Mouse (Mus musculus): ENCODE measurements at regions not wholly inside any gene's neighbourhood (a gene's known extent, or its start where the extent isn't known, plus 50 kb on each side); places are given as distances from the start of the nearest gene placed in this dataset.

GRCm38 (mm10) chr12:16204941-16205340, 388.2 kb upstream of the Trib2 start:
- no peak for DNase-seq
- intact Hi-C loops (cut with DNase I), result no loop called here

GRCm38 (mm10) chr12:16196917-16197316, 380.2 kb upstream of the Trib2 start:
- intact Hi-C loops (cut with DNase I), result no loop called here
- DNase-seq, result no peak

GRCm38 (mm10) chr12:16191803-16192389, 375.2 kb upstream of the Trib2 start:
- DNase-seq, result no peak
- intact Hi-C loops (cut with DNase I), result no loop called here

- no peak for DNase-seq
- intact Hi-C loops (cut with DNase I), result no loop called here
Observed at GRCm38 (mm10) chr12:16190706-16191105, 374.0 kb upstream of the Trib2 start.

GRCm38 (mm10) chr12:16189441-16189840, 372.7 kb upstream of the Trib2 start:
- DNase-seq, result no peak
- intact Hi-C loops (cut with DNase I), result loop anchor here (2.0 to 5.0 kb wide), 2 partner anchors 373 to 652 kb away; partner anchors contain the start of gene Trib2

GRCm38 (mm10) chr12:16185976-16186515, 369.3 kb upstream of the Trib2 start:
- DNase-seq, result no peak
- intact Hi-C loops (cut with DNase I), result loop anchor here (2.0 to 5.0 kb wide), 2 partner anchors 37 to 649 kb away; no protein-coding TSS in a partner anchor

GRCm38 (mm10) chr12:16185431-16185923, 368.8 kb upstream of the Trib2 start:
- peak; percentile 49 to 53 for DNase-seq
- intact Hi-C loops (cut with DNase I), result loop anchor here (2.0 to 5.0 kb wide), 2 partner anchors 37 to 648 kb away; no protein-coding TSS in a partner anchor

GRCm38 (mm10) chr12:16183055-16183454, 366.3 kb upstream of the Trib2 start:
- DNase-seq, result no peak
- intact Hi-C loops (cut with DNase I), result no loop called here

- no peak for DNase-seq
- intact Hi-C loops (cut with DNase I), result no loop called here
Observed at GRCm38 (mm10) chr12:16181599-16181998, 364.9 kb upstream of the Trib2 start.

- intact Hi-C loops (cut with DNase I), result no loop called here
- no peak for DNase-seq
Observed at GRCm38 (mm10) chr12:16179897-16180296, 363.2 kb upstream of the Trib2 start.

GRCm38 (mm10) chr12:16176326-16176725, 359.6 kb upstream of the Trib2 start:
- DNase-seq, result no peak
- intact Hi-C loops (cut with DNase I), result no loop called here

GRCm38 (mm10) chr12:16172176-16172575, 355.5 kb upstream of the Trib2 start:
- no peak for DNase-seq
- intact Hi-C loops (cut with DNase I), result no loop called here

- no peak for DNase-seq
- intact Hi-C loops (cut with DNase I), result no loop called here
Observed at GRCm38 (mm10) chr12:16171636-16172035, 354.9 kb upstream of the Trib2 start.

GRCm38 (mm10) chr12:16169781-16170535, 353.2 kb upstream of the Trib2 start:
- DNase-seq, result no peak
- intact Hi-C loops (cut with DNase I), result no loop called here

GRCm38 (mm10) chr12:16167793-16168343, 351.1 kb upstream of the Trib2 start:
- intact Hi-C loops (cut with DNase I), result no loop called here
- DNase-seq, result no peak

- intact Hi-C loops (cut with DNase I), result no loop called here
- no peak for DNase-seq
Observed at GRCm38 (mm10) chr12:16165126-16165525, 348.4 kb upstream of the Trib2 start.

- DNase-seq, result no peak
Observed at GRCm38 (mm10) chr12:16161947-16162346, 345.2 kb upstream of the Trib2 start.

GRCm38 (mm10) chr12:16157896-16158295, 341.2 kb upstream of the Trib2 start:
- peak; percentile 35 to 48 for DNase-seq
- intact Hi-C loops (cut with DNase I), result loop anchor here (5.0 kb wide), 1 partner anchor 341 kb away; the partner anchor contains the start of gene Trib2

More at GRCm38 (mm10) chr12:16161947-16162346, 345.2 kb upstream of the Trib2 start:
- intact Hi-C loops (cut with DNase I), result no loop called here

- intact Hi-C loops (cut with DNase I), result loop anchor here (5.0 kb wide), 1 partner anchor 339 kb away; the partner anchor contains the start of gene Trib2
- no peak for DNase-seq
Observed at GRCm38 (mm10) chr12:16155791-16156558, 339.3 kb upstream of the Trib2 start.

- DNase-seq, result no peak
- intact Hi-C loops (cut with DNase I), result loop anchor here (5.0 kb wide), 3 partner anchors 147 to 617 kb away; no protein-coding TSS in a partner anchor
Observed at GRCm38 (mm10) chr12:16154256-16154655, 337.5 kb upstream of the Trib2 start.

Measured in heart, postnatal 36 days (tissue).